Mouse (Mus musculus) liver, postnatal 0 days (tissue): ENCODE data around the gene Ppp1r15b.

ENCODE experiments used
- CTCF ChIP-seq: sonication (generic); IDR thresholded peaks from 2 replicates; pipeline ENCODE4 v1.5.1; 2016; ENCODE audit warnings: antibody characterized with exemption, low read depth
- EP300 ChIP-seq: IDR thresholded peaks from 2 replicates; pipeline ENCODE4 v1.6.1; 2016; ENCODE audit warnings: antibody characterized with exemption, low read depth, mild to moderate bottlenecking

DNA sequence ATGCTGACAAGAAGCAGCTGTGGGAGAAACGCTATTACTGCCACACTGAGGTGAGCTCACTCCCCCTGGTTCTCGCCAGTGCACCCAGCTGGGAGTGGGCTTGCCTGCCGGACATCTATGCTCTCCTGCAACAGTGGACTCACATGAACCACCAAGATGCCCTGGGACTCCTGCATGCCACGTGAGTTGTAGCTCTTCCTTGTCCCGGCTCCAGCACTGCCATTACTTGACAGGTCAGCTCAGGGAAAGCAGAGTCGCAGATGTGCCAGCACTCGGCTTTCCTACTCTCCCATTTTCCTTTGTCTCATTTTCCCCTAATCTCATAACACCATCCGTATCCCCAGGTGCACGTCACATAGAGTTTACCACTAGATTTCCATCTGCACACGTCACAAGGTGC, 42.7 kb upstream of the Ppp1r15b start:
- TF ChIP-seq CTCF: no peak
- TF ChIP-seq EP300: no peak
